Mouse (Mus musculus) cortical plate, adult 2 months (tissue): Measurements from ENCODE around the gene Bmp15. TPM values are rescaled to one million over a fixed set of nuclear protein-coding genes. Genes with fewer than 3 reads are reported as not detected.
A peak's percentile ranks its signal among the peaks of the same experiment; 100 is the strongest.

ENCODE experiments used
- H3K27ac ChIP-seq: fragments of 200-500 bp; 2 replicates; pipeline ENCODE4 v1.5.1; 2012; ENCODE audit warnings: low read length, control low read depth, inconsistent platforms; ENCODE audit not compliant: insufficient read depth
- H3K4me1 ChIP-seq: fragments of 200-500 bp; 2 replicates; pipeline ENCODE4 v1.6.1; 2011; ENCODE audit warnings: low read length; ENCODE audit not compliant: control insufficient read depth, insufficient read depth
- H3K4me3 ChIP-seq: fragments of 200-500 bp; 2 replicates; pipeline ENCODE4 v1.5.1; 2011; ENCODE audit warnings: mild to moderate bottlenecking, low read length, control low read depth; ENCODE audit not compliant: insufficient read depth
- CTCF ChIP-seq: fragments of 200-500 bp; IDR thresholded peaks from 2 replicates; pipeline ENCODE4 v1.5.1; 2011; ENCODE audit warnings: mild to moderate bottlenecking, control low read depth, low read length; ENCODE audit not compliant: insufficient read depth; ENCODE audit errors: extremely low read depth
- POLR2A ChIP-seq: fragments of 200-500 bp; IDR thresholded peaks from 2 replicates; pipeline ENCODE4 v1.6.1; 2011; ENCODE audit warnings: mild to moderate bottlenecking, low read length, control low read depth; ENCODE audit not compliant: insufficient read depth; ENCODE audit errors: extremely low read depth
- polyA plus RNA-seq: library from polyadenylated mRNA; depleted of rRNA; stranded (reverse); fragments of >200 nt; gene quantifications from 2 replicates; pipeline ENCODE4 v1.2.3, GENCODE M21; 2012; rRNA removed

The Bmp15 gene
- polyA plus RNA-seq, result 0.15 TPM in 2 replicates

- TF ChIP-seq POLR2A (no peak), CTCF (no peak)
- no peaks in the 10 kb centered on the region for H3K4me1 ChIP-seq
- H3K4me3 ChIP-seq, result no peak within 1 kb of the TSS
- no peak within 1 kb of the TSS for H3K27ac ChIP-seq
Observed at GRCm38 (mm10) chrX:6320621-6321020, at the start of gene Bmp15. Gene Bmp15, minus strand, starts transcription at chrX:6320721.

GRCm38 (mm10) chrX:6368822-6369221, 48.3 kb upstream of the Bmp15 start:
- Histone ChIP-seq H3K27ac (no peak overlapping the region), H3K4me3 (no peak overlapping the region), H3K4me1 (no peaks in the 10 kb centered on the region)
- TF ChIP-seq POLR2A (no peak), CTCF (no peak)

- no peak for TF ChIP-seq CTCF
- no peak for TF ChIP-seq POLR2A
- no peak overlapping the region for H3K4me3 ChIP-seq
- no peaks in the 10 kb centered on the region for H3K4me1 ChIP-seq
- H3K27ac ChIP-seq, result no peak overlapping the region
Observed at GRCm38 (mm10) chrX:6357503-6358114, 37.1 kb upstream of the Bmp15 start.

- no peak for TF ChIP-seq CTCF
- no peak for TF ChIP-seq POLR2A
- no peak overlapping the region for H3K27ac ChIP-seq
- H3K4me1 ChIP-seq, result no peaks in the 10 kb centered on the region
- no peak overlapping the region for H3K4me3 ChIP-seq
Observed at GRCm38 (mm10) chrX:6356876-6357275, 36.4 kb upstream of the Bmp15 start.

GRCm38 (mm10) chrX:6345273-6345959, 24.9 kb upstream of the Bmp15 start:
- H3K4me3 ChIP-seq, result no peak overlapping the region
- no peak overlapping the region for H3K27ac ChIP-seq
- H3K4me1 ChIP-seq, result no peaks in the 10 kb centered on the region
- TF ChIP-seq POLR2A (no peak), CTCF (no peak)

- TF ChIP-seq POLR2A, result no peak
- TF ChIP-seq CTCF, result peak; percentile 26; the same call in 1 of the 2 replicates
- no peak overlapping the region for H3K27ac ChIP-seq
- no peak overlapping the region for H3K4me3 ChIP-seq
- no peaks in the 10 kb centered on the region for H3K4me1 ChIP-seq
Observed at GRCm38 (mm10) chrX:6324056-6324455, 3.5 kb upstream of the Bmp15 start.

GRCm38 (mm10) chrX:6317747-6318146, 2.8 kb downstream of the Bmp15 start:
- TF ChIP-seq POLR2A (no peak), CTCF (no peak)

More at GRCm38 (mm10) chrX:6317747-6318146, 2.8 kb downstream of the Bmp15 start:
- H3K4me3 ChIP-seq, result no peak overlapping the region
- H3K27ac ChIP-seq, result no peak overlapping the region
- H3K4me1 ChIP-seq, result no peaks in the 10 kb centered on the region

Other genes starting within 250 kb of the Bmp15 start
- gene AU022751, start 237.3 kb downstream of the Bmp15 start, polyA plus RNA-seq, result 0.66 and 0.71 TPM in 2 replicates
- gene Nudt10, start 147.7 kb downstream of the Bmp15 start, polyA plus RNA-seq, result 21.9 and 22.6 TPM in 2 replicates
- gene Shroom4, start 79.1 kb upstream of the Bmp15 start, polyA plus RNA-seq, result 2.4 and 2.5 TPM in 2 replicates